Mouse (Mus musculus) kidney, adult 11 months (tissue): ENCODE data around the gene Gm26602.
"Not testable (repeated sequence)": the region's sequence is repeated elsewhere in the genome, so short reads cannot be mapped to it uniquely, and the experiment has no call there.

Experiments
- DNase-seq: peaks from one replicate; pipeline ENCODE4 v3.0.0; 2022

Gm26602 gene

DNA sequence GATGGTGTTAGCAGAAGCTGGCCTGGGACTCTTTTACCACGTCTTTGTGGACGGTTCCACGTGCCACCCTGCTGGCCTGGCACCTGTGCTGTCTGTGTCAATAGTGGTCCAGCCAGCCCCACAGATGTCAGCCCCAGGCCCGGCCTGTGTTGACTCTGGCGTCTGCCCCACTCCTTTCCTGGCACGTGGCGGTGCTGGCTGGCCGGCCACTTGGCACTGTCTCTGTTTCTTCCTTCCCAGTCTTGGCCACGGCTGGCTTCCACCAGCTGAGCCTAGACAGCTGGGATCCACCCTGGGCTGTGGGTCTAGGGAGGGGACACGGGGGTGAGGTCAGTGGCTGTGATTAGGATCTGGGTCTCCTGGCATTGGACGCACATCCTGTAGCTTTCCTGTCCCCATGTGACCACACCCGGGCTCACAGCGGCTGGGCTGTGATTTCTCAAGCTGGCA lies 23.6 kb downstream of the Gm26602 start:
- DNase-seq: peak; percentile 91

DNA sequence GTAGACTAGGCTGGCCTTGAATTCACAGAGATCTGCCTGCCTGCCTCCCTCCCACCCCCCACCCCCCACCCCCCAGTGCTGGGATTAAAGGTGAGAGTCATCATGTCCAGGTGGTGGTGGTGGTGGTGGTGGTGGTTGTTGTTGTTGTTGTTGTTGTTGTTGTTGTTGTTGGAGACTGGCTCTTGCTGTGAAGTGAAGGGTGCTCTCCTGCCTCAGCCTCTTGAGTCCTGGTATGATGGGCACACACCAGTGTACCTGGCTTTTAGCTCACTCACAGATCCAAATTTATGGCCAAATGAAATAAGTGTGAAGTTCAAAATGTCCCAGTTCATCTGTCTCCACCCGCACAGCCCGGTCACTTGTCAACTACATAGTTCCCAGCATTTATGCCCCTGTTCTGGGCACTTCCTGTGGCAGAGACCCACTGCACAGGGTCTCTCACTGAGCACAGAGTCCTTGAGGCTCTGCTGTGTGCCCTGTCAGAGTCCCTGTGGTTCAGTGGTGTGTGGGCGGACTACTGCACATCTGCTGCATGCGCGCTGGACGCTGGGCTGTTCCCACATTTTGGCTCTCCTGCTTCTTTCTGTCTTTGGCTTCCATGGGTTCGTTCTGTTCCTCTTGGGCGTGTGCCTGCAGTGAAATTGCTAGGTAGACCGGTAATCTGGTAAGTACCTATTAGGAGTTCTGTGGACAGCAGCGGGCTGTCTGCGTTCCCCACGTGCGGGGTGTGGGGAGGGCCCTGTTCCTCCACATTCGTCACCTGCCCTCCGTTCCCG lies 24.3 kb downstream of the Gm26602 start:
- no peak for DNase-seq

DNA sequence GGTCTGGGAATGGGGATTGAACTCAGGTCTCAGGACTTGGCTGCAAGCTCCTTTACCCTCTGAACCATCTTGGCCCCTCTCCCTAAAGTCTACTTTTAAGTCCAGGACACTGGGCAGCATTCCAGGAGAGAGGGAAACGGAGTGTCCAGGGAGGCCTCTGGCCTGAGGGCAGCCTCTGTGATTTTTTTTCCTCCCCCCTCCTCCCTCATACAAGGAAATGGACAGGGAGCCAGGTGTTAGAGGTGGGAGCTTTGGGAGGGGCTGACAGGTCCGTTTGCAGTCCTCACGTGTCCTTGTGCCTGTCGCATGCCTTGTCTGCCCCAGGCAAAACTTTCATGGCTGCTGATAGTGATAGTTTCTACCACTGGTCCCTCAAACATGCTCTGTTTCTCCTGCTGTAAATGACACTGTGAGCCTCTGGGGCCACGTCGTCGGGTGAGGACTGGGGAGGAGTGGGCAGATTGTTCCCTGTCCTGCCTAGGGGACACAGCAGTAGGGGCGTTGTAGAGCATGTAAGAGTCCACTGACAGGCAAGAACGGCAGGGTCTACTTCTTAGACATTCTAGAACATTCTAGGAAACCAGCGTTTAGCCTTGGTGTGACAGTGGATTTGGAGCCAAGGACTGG lies 25.7 kb downstream of the Gm26602 start:
- DNase-seq: peak; percentile 85

DNA sequence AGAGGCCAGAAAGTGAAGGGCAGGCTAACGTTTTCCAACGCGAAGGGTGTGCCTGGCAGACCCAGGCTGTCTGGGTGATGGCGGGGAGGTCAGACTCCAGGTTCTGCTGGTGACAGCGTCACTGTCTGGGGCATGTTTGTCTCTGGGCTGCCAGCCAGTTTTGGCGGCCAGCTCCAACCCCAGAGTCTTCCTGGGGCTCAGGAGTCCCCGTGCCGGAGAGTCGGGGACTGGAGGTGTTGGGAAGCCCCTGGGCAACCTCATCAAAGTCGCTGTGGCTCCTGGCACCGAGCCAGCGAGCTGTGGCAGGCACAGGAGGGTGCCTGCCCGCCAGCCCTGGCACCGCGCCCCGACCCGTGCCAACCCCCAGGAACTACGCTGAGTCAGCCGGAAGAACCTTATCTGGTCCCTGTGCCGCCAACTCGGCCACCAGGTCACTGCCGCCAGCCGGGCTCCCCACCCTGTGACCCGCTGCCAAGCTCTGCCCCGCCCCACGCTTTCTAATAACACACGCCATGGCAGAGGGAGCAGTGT lies 26.3 kb downstream of the Gm26602 start:
- DNase-seq: peak; percentile 83

DNA sequence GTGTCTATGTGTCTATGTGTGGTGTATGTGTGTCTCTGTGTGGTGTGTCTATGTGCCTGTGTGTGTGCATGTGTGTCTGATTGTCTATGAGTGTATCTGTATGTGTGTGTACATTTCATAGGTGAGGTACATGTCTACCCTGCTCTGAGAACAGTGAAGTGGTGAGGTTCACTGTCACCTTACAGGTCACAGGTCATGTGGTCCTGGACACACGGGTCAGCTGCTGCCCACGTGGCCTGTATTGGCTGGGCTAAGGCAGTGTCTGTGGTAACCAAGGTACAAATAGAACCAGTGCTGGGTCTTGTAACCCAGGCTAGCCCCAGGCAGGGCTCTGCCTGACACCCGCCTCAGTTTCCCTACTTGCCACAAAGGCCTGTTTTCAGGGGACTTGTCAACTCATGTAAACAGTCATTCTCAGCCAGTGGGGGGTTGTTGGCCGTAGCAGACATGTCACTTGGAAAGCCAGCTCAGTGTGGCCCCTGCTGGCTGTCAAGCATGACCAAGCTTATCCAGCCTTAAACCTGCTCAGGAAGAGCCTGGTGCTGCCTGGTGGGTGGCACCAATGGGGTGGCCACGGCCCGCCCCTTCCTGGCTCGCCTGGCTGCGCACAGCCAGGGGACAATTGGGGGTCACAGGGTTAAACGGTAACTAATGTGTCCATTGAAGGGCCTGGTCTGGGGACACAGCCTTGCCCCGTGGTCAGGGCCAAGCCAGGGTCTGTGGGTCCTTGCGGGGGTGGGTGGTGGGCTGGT lies 27.3 kb downstream of the Gm26602 start:
- peak; percentile 77 for DNase-seq

DNA sequence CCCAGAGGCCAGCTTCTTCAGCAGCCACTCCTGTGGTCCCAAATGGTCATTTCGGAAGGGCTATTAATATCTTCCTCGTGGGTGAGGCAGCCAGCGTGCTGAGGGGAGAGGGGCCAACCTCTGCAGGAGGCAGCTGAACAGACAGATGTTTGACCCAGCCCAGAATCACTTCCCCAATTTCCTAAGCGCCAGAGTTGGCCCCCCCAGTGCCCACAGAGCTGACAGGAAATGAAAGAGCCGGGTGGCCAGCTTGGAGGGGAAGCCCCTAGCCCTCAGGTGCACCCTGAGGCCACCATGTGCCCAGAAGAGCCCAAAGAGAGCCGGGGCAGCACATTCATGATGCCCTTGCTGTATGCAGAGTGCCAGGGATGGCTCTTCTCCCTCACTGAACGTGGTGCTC lies 30.1 kb downstream of the Gm26602 start:
- DNase-seq: no peak

DNA sequence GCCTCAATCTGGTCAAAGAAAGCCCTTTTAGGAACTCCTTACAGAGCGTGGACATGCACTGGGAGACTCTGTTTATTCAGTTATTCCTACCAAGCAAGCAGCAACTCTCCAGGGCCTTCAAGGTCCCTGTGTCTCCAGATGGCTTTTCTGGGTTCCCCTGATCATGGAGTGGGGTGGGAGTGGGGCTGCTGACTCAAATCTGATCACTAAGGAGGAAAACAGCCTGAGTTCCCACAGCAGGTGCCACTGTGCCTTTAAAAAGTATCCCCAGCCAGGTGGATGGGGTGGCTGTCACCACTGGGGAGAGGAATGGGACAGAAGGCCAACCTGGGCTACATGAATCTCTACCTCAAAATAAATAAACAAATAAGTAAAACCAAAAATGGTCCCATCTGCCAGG lies 32.3 kb downstream of the Gm26602 start:
- DNase-seq: no peak

DNA sequence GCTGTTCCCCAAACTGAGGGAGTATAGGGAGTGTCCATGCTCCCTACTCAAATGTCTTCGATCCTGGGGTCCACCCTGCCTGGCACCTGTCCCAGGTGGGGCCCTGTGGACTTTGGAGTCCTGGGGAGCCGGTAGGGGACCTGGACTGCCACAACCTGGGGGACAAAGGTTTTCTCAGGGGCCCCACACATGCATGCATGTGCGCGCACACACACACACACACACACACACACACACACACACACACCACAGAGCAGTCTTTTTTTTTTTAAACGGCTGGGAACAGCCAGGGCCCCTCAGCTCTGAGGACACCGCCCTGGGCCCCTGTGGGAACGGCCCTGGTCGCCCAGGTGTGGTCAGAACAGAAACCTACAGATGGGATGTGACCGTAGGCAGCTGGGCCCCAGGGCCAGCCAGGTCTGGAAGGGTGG lies 32.8 kb downstream of the Gm26602 start:
- no peak for DNase-seq

DNA sequence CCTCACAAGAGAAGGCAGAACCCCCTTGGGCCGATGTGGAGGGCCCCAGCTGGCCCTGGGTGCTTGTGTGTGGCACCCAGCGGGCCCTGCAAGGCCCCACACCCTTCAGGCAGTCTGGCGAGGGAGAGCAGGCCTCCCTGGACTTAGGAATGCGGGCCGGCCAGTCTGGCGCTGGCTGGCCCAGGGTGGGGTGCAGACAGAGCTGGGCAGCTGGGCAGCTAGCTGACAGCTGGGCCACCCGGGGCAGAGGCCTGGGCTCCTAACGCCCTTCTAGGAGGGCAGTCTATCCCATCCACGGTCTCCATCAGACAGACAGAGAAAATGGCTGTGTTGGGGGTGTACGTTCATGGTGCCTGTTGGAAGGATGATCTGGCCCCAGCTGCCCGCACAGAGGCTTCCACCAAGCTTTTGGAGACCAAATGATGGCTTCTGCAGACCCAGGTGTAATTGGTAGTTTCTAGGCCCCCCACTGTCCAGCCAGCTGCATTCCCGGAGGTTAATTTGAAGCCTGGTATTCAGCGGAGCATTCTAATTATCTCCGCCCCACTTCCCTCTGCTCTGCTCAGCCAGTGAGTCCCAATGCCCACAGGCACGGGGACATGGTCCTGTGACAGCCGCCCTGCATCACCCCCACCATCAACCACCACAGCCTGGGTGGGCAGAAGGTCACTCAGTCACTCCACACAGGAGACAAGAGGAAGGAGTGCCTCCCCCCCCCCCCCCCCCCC lies 35.0 kb downstream of the Gm26602 start:
- DNase-seq: peak; percentile 83

DNA sequence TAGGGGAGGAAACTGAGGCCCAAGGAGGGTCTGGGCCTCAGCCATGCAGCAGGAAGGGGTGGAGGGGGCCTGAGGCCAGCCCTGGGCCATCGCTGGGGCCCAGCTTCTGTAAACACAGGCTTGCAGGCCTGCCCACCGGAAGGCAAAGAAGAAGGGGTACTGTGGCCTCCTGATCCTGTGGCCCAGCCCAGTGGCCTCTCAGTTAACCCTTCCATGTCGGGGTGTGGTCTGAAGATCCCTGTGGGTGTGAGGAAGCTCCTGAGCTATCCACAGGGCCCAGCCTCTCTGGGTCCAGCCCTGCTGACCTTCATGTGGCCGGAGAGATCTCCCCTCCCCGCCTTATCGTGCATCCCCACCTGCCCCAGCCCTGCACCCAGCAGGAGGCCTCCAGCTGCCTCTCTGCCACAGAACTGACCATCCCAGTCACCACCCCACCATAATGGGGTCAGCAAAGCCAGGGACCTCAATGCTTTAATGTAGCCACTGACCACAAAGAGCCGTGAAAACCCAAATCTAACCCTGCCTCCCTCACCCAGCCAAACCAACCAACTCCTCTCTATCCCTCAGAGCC lies 36.2 kb downstream of the Gm26602 start:
- no peak for DNase-seq

DNA sequence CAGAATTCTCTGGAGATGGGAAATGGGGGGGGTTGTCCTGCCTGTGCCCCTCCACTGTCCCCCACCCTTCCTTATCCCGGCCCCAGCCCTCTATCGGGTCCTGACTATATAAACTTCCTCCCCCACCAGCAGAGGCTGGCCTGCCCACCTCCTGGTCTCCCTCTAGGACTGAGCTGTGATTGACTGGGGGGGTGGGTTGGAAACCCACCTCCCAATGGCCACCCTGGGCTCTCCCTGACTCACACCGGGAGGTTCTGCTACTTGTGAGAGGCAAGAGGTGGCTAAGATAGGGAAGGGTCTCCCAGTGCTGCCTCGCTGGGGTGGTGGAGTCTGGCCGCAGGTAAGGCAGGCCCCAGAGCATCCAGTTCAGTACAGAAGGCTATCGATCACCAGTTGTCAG lies 36.8 kb downstream of the Gm26602 start:
- no peak for DNase-seq

DNA sequence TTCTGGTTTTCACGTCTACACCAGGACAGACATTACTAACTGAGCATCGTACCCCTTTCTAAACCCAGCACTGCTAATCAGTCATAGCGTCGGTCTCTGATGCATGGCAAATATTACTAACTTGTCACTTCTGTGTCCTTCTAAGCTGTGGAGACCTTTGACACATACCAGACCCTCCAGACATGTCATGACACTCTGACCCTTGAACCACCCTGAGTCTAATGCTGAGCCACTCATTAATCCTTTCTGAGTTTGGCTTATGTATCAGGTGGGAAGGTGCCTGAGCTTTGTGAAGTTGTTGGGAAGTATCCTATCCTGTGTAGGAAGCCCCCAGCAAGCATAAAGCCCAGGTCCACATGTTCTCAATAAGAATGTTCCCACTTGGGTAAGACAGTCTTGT lies 39.2 kb downstream of the Gm26602 start:
- no peak for DNase-seq

DNA sequence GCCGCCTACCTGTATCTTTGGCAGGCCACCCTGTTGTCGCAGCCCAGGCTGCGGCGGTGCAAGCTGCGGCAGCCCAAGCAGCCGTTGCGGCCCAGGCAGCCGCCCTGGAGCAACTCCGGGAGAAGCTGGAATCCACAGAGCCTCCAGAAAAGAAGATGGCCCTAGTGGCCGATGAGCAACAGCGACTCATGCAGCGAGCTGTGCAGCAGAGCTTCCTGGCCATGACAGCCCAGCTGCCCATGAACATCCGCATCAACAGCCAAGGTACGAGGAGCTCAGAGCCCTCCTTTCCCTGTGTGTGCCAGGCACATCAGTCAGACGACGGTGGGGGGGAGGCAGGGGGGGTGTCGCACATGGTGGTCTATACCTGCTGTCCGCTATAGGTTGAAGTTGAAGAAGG lies 40.0 kb downstream of the Gm26602 start:
- no peak for DNase-seq

DNA sequence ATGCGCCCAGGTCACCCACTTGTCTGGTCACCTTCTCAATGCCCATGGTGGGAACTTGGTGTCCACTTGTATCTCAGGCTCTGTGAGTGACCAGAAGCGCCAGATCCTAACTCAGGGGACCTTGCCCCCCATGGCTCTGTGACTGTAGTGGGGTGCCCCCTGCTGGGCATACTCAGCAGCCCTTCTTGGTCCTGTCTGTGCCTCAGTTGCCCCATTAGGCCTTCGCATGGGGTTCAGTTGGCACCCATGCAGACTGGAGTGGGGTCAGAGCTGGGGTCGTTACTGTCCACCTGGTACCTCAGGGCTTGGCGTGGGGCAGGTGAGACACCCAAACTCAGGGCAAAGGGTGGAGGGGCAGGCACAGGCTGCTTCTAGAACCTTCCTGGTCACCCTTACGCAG lies 43.3 kb downstream of the Gm26602 start:
- DNase-seq: no peak

DNA sequence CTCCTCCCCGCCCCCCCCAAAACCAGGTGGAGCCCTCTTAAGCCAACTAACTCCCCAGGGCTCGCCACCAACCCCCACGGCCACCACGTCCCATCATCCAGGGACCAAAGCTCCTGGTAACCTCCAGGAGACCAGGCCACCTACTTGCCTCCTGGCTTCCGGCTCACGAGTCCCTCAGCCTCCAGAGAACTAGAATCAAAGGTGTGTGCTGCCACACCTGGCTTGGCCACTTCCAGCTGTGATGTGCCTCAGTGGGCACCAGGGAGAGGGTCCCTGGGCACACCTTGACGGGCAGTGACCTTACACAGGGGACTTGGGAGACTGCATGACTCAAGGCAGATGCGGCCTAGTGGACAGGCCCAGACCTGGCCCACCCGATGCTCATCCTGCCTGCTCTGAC lies 45.0 kb downstream of the Gm26602 start:
- no peak for DNase-seq

DNA sequence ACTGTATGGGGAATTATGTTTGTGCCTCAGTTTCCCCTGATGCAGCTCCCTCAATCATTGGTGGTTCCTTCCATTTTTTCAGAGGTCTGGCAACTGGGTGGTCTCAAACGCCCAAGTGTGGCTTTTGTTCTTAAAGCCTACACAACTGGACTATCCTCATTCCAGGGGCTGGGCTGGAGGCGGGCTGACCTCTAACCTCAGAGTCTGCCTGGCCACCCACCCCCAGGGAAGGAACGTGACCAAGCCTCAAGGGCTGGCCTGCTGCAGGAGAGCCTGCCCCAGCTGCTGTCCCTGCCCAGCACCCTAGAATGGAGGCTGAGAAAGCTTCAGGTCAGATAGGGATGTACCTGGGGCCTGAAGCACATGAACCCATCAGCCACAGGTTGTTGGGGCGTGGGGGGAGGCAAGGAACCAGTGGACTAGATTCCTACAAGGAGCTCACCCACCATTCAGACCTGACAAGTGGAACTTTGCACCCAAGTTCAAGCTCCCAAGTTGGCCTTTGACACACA lies 46.0 kb downstream of the Gm26602 start:
- DNase-seq: no peak

DNA sequence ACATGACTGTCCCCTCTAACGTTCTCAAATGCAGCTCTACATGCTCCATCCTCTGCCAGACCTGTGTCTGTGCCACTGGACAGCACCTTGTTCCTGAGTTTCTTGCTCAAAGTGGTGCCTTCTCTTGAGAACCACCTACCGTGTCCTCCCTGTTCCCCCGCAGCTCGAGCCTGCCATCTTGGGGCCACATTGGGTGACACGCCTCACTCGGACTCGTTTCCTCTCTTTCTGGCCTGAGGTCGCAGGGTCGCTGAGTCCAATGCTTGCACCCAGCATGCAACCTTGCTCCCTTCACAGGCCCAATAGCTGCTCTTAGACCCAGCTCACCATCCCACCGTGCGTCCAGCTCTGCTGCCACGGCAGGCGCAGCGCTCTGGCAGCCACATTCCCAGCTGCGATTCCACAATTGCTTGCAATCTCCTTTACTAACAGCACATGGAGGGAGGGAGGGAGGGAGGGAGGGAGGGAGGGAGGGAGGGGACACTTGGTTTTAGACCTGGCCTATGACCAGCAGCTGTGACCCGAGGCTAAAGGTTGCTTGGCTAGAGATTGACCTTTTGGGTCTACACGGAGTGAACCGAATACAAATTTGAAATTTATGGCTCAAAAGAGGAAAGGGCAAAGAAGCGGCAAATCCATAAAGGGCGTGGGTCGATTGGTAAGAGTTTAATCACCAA lies 47.6 kb downstream of the Gm26602 start:
- peak; percentile 88 for DNase-seq

DNA sequence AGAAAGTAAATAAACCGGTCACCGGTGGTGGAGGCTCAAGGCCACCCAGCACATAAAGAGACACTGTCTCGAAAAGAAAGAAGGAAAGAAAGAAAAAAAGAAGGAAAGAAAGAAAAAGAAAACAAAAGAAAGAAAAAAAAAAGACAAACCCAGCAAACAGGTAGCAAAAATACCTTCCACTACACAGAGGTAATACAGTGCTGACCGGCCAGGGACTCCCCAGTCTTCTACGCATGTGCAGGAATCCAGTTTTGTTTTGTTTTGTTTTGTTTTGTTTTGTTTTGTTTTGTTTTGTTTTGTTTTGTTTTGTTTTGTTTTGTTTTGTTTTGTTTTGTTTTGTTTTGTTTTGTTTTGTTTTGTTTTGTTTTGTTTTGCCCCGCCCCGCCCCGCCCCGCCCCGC lies 48.8 kb downstream of the Gm26602 start:
- DNase-seq: not testable (repeated sequence)

DNA sequence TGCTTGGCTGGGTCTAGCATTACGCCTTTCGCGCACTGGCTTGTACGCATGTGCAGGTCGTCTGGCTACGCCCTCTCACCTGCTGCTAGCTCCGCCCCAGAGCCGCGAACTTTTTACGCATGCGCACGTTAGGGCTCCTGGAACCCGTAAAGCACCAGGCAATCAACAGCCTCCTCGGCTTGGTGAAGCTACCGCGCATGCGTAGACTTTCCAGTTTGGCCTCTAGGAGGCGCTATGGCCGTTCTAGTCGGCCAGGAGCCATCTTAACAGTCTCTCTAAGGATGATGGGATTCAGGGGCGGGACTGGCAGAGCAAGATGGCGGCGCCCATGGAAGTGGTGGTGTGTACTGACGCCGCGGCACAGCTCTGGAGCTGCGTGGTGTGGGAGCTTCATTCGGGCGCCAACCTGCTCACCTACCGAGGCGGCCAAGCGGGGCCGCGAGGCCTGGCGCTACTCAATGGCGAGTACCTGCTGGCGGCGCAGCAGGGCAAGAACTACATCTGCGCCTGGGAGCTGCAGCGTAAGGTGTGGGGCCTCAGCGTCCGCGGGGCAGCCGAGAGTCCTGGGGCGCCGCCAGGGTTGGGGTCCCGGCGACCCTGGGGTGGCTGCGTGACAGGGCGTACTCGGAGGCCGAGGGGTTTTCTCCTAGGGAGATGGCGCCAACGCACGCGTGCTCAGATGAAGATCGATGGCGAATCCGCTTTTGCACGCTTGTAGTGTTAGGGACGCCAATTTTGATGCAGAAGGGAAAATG lies 49.4 kb downstream of the Gm26602 start, which contains the start of gene Wdr18:
TSS of gene Wdr18 (plus strand) at position 306 of the 755 bp plus-strand sequence.
- peak; percentile 100 for DNase-seq
